Mouse (Mus musculus) heart, adult 9 months (tissue): ENCODE results near the gene Clcn6.

Experiments used
- DNase-seq, 2 experiments: peaks; one replicate each; pipeline ENCODE4 v3.0.0; 2022; ENCODE audit warnings: low spot score in 2 of 2

Gene Clcn6

GRCm38 (mm10) chr4:147985205-147986132 lies 53.2 kb downstream of the Clcn6 start, which contains the start of gene Nppb:
Gene Nppb, plus strand, starts transcription at chr4:147985788.
- DNase-seq: peak; percentile 29 to 51

- DNase-seq: no peak
These were observed 59.2 kb downstream of the Clcn6 start for GRCm38 (mm10) chr4:147979441-147979860.

GRCm38 (mm10) chr4:147978391-147978790 lies 60.2 kb downstream of the Clcn6 start:
- DNase-seq: no peak

- DNase-seq: no peak
These were observed 60.9 kb downstream of the Clcn6 start for GRCm38 (mm10) chr4:147977726-147978125.

GRCm38 (mm10) chr4:147976237-147976636 lies 62.4 kb downstream of the Clcn6 start:
- DNase-seq: no peak

GRCm38 (mm10) chr4:147969337-147969736 lies 69.3 kb downstream of the Clcn6 start:
- DNase-seq: no peak

- no peak for DNase-seq
These were observed 69.8 kb downstream of the Clcn6 start for GRCm38 (mm10) chr4:147968816-147969215.

- DNase-seq: no peak
These were observed 72.9 kb downstream of the Clcn6 start for GRCm38 (mm10) chr4:147965712-147966111.

- peak; percentile 75 for DNase-seq
These were observed 75.0 kb downstream of the Clcn6 start for GRCm38 (mm10) chr4:147963623-147964022.

- DNase-seq: peak; percentile 47 to 53
These were observed 75.8 kb downstream of the Clcn6 start for GRCm38 (mm10) chr4:147962781-147963180.

GRCm38 (mm10) chr4:147959881-147960831 lies 78.5 kb downstream of the Clcn6 start:
- peak; percentile 44 to 57 for DNase-seq

- no peak for DNase-seq
These were observed 81.5 kb downstream of the Clcn6 start for GRCm38 (mm10) chr4:147957141-147957540.
